Mouse (Mus musculus) liver, embryonic 13.5 days (tissue): Measurements from ENCODE around the gene Pzp. TPM values are rescaled to one million over a fixed set of nuclear protein-coding genes. Genes with fewer than 3 reads are reported as not detected.

ENCODE experiments used
- ATAC-seq: fragments of 200-750 bp; cut with Nextera tagmentation; 2 replicates; pipeline ENCODE4 v1.8.0; 2017; ENCODE audit warnings: low read depth, mild to moderate bottlenecking, moderate number of reproducible peaks, moderate library complexity
- DNase-seq: peaks from one replicate; pipeline ENCODE4 v3.0.0; 2022
- H3K27ac ChIP-seq: fragments of 300-500 bp; sonication (generic); 2 replicates; pipeline ENCODE4 v1.5.1; 2015; ENCODE audit warnings: moderate library complexity, mild to moderate bottlenecking, inconsistent platforms
- H3K27me3 ChIP-seq: fragments of 300-500 bp; sonication (generic); 2 replicates; pipeline ENCODE4 v1.6.1; 2015; ENCODE audit warnings: mild to moderate bottlenecking, inconsistent platforms
- H3K36me3 ChIP-seq: fragments of 300-500 bp; sonication (generic); 2 replicates; pipeline ENCODE4 v1.6.1; 2015; ENCODE audit warnings: mild to moderate bottlenecking, inconsistent platforms
- H3K4me1 ChIP-seq: fragments of 300-500 bp; sonication (generic); replicated peaks from 2 replicates; pipeline ENCODE4 v1.6.1; 2015; ENCODE audit warnings: inconsistent platforms
- H3K4me2 ChIP-seq: fragments of 300-500 bp; sonication (generic); 2 replicates; pipeline ENCODE4 v1.6.1; 2015; ENCODE audit warnings: inconsistent platforms, mild to moderate bottlenecking, moderate library complexity
- H3K4me3 ChIP-seq: fragments of 300-500 bp; sonication (generic); replicated peaks from 2 replicates; pipeline ENCODE4 v1.5.1; 2015; ENCODE audit warnings: mild to moderate bottlenecking, inconsistent platforms
- H3K9ac ChIP-seq: fragments of 300-500 bp; sonication (generic); 2 replicates; pipeline ENCODE4 v1.6.1; 2015; ENCODE audit warnings: mild to moderate bottlenecking, inconsistent platforms
- H3K9me3 ChIP-seq: fragments of 300-500 bp; sonication (generic); replicated peaks from 2 replicates; pipeline ENCODE4 v1.6.1; 2016; ENCODE audit warnings: inconsistent platforms
- WGBS: fragments of 180-500 bp; shearing (Covaris S2); methylation state at CpG from one replicate; pipeline ENCODE4 v1.1.7; 2015; ENCODE audit not compliant: insufficient replicate concordance; 5-methylcytosine and 5-hydroxymethylcytosine counted together
- polyA plus RNA-seq: library from polyadenylated mRNA; unstranded; fragments of >200 nt; fragmentation: Nextera tagmentation; extraction: Ambion mirVana; gene quantifications from 2 replicates; pipeline ENCODE4 v1.2.1, GENCODE M21; 2015

Pzp gene
- polyA plus RNA-seq, 1 experiment from 2014 or later = 64.5 TPM

- DNase-seq (peak; percentile 84), ATAC-seq (peak; percentile 87)
- Histone ChIP-seq H3K36me3 (no peaks in the 10 kb centered on the region), H3K27me3 (no peaks in the 10 kb centered on the region), H3K9ac (no peak overlapping the region), H3K4me1 (0 out of 2 replicates have a peak, but pooled peaks cover 5% of the 10 kb centered on the region), H3K9me3 (no peaks in the 10 kb centered on the region), H3K27ac (no peak overlapping the region), H3K4me3 (no peak overlapping the region), H3K4me2 (peak overlapping the region; percentile 38)
- WGBS = 13% methylated on average over 26 of the region's 26 CpGs
Observed at GRCm38 (mm10) chr6:128479463-128480454, 46.8 kb downstream of the Pzp start.

GRCm38 (mm10) chr6:128477495-128477894 lies 49.0 kb downstream of the Pzp start:
- Histone ChIP-seq H3K27ac (no peak overlapping the region), H3K9ac (no peak overlapping the region), H3K4me2 (no peak overlapping the region), H3K9me3 (no peaks in the 10 kb centered on the region), H3K36me3 (no peaks in the 10 kb centered on the region), H3K27me3 (no peaks in the 10 kb centered on the region), H3K4me1 (0 out of 2 replicates have a peak, but pooled peaks cover 5% of the 10 kb centered on the region), H3K4me3 (no peak overlapping the region)
- WGBS = 18% methylated on average over 4 of the region's 4 CpGs
- DNase-seq (no peak), ATAC-seq (no peak)

DNA sequence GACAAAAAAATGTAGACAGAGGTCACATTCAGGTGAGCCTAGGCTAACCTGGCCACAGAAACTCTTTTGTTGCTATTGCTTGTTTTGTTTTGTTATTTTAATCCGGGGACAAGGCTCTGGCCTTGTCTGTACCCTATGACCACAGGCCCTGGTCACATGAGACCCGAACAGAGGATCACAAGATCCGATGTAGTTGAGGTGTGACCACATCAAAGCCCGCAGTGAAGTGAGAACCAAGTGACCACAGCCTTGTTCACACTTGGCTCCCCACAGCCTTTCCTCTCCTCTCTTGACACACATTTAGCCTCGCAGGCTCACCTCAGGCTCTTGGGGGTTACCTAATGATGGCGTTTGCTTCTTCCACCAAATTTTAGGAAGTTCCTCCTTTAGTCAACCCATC lies 52.4 kb downstream of the Pzp start:
- no peak overlapping the region for H3K9ac ChIP-seq
- WGBS = 66% methylated on average over 6 of the region's 6 CpGs
- no peak overlapping the region for H3K27ac ChIP-seq
- H3K9me3 ChIP-seq = no peaks in the 10 kb centered on the region
- H3K27me3 ChIP-seq = no peaks in the 10 kb centered on the region
- H3K4me3 ChIP-seq = no peak overlapping the region
- H3K36me3 ChIP-seq = no peaks in the 10 kb centered on the region
- ATAC-seq (no peak), DNase-seq (no peak)
- H3K4me2 ChIP-seq = no peak overlapping the region
- peaks cover 4% of the 10 kb centered on the region for H3K4me1 ChIP-seq

GRCm38 (mm10) chr6:128469451-128469850 lies 57.1 kb downstream of the Pzp start:
- WGBS = 7% methylated on average over 11 of the region's 12 CpGs
- ATAC-seq = no peak
- H3K4me3 ChIP-seq = no peak overlapping the region

GRCm38 (mm10) chr6:128467298-128467697 lies 59.2 kb downstream of the Pzp start:
- H3K27me3 ChIP-seq = no peaks in the 10 kb centered on the region
- H3K27ac ChIP-seq = no peak overlapping the region
- no peak overlapping the region for H3K4me3 ChIP-seq
- WGBS = 37% methylated on average over 2 of the region's 2 CpGs
- H3K36me3 ChIP-seq = no peaks in the 10 kb centered on the region
- no peak overlapping the region for H3K4me2 ChIP-seq
- H3K9me3 ChIP-seq = no peaks in the 10 kb centered on the region
- DNase-seq = no peak
- peaks cover 39% of the 10 kb centered on the region for H3K4me1 ChIP-seq
- no peak overlapping the region for H3K9ac ChIP-seq
- no peak for ATAC-seq

More at GRCm38 (mm10) chr6:128469451-128469850, 57.1 kb downstream of the Pzp start:
- peak overlapping the region; percentile 32; the same call in 1 of the 2 replicates for H3K4me2 ChIP-seq
- H3K36me3 ChIP-seq = no peaks in the 10 kb centered on the region
- H3K9me3 ChIP-seq = no peaks in the 10 kb centered on the region
- no peak overlapping the region for H3K27ac ChIP-seq
- H3K9ac ChIP-seq = no peak overlapping the region
- DNase-seq = no peak
- no peaks in the 10 kb centered on the region for H3K27me3 ChIP-seq
- H3K4me1 ChIP-seq = peaks cover 39% of the 10 kb centered on the region

- 23% methylated on average over 3 of the region's 3 CpGs for WGBS
- H3K4me2 ChIP-seq = peak overlapping the region; percentile 10; the same call in 1 of the 2 replicates
- peak; percentile 40 for DNase-seq
Observed at GRCm38 (mm10) chr6:128466563-128466962, 60.0 kb downstream of the Pzp start.

DNA sequence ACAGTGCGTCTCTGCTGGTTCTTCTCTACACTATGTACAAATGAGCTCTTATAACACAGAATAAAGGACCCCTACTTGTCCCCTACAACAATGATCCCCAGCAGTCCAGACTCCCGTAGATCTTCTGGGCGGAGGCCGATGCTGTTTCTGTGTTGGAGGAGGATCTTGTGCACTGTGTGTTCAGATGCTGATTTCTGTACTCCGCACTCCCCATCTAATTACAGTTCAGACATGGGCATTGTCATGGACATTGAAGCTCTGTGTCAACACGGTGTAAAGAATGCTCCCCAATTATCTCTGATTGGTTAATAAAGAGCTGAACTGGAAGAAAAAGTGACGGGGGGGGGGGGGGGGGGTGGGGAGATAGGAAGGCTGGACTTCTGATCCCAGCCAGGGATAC lies 60.5 kb downstream of the Pzp start:
- no peaks in the 10 kb centered on the region for H3K36me3 ChIP-seq
- H3K4me2 ChIP-seq = peak overlapping the region; percentile 10; the same call in 1 of the 2 replicates
- H3K27me3 ChIP-seq = no peaks in the 10 kb centered on the region
- 57% methylated on average over 7 of the region's 7 CpGs for WGBS
- H3K9ac ChIP-seq = no peak overlapping the region
- ATAC-seq = 0 out of 2 replicates have a peak, but pooled peaks have one; percentile 15
- H3K27ac ChIP-seq = no peak overlapping the region
- H3K9me3 ChIP-seq = no peaks in the 10 kb centered on the region
- H3K4me3 ChIP-seq = no peak overlapping the region
- DNase-seq = no peak
- H3K4me1 ChIP-seq = peaks cover 39% of the 10 kb centered on the region

More at GRCm38 (mm10) chr6:128466563-128466962, 60.0 kb downstream of the Pzp start:
- ATAC-seq = peak; percentile 82
- H3K27me3 ChIP-seq = no peaks in the 10 kb centered on the region
- H3K36me3 ChIP-seq = no peaks in the 10 kb centered on the region
- H3K4me3 ChIP-seq = no peak overlapping the region
- H3K27ac ChIP-seq = no peak overlapping the region
- H3K9me3 ChIP-seq = no peaks in the 10 kb centered on the region
- H3K4me1 ChIP-seq = peaks cover 39% of the 10 kb centered on the region
- H3K9ac ChIP-seq = no peak overlapping the region

DNA sequence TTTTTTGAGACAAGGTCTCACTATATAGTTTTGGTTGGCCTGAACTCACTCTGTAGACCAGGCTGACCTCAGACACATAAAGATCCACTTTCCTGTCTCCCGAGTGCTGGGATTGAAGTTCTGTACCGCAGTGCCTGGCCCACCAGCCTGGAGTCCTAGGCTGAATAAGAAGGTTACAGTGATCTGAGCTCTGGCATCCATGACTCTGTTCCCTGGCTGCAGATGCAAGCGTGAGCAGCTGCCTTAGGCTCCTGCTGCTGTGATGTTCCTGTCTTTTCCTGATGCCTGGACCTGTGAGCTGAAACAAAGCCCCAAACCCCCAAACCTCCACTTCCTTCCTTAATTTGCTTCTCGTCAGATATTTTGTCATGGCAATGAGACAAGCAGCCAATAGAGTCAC lies 61.5 kb downstream of the Pzp start:
- H3K36me3 ChIP-seq = no peaks in the 10 kb centered on the region
- H3K4me1 ChIP-seq = peaks cover 39% of the 10 kb centered on the region
- WGBS = 55% methylated on average over 4 of the region's 4 CpGs
- no peak for ATAC-seq
- H3K9ac ChIP-seq = no peak overlapping the region
- no peak overlapping the region for H3K4me3 ChIP-seq
- H3K9me3 ChIP-seq = no peaks in the 10 kb centered on the region
- H3K4me2 ChIP-seq = no peak overlapping the region
- H3K27me3 ChIP-seq = no peaks in the 10 kb centered on the region
- H3K27ac ChIP-seq = no peak overlapping the region
- no peak for DNase-seq

DNA sequence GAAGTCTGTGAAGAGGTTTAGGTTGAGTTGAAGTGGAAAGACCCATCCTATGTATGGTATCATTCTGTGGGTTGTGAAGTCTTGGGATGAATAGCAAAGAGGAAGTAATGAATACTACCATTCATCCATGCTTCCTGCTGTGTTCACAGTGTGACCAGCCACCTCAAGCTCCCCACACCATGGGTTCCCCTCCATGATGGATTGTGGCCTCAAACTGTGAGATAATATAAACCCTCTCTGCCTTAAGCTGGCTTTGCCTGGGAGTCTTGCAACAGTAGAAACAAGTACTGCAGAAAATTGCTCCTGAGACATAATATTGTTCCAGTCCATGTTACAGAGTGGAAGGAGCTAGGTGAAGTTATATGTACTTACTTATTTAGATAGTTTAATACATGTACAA lies 64.9 kb downstream of the Pzp start:
- DNase-seq (no peak), ATAC-seq (no peak)
- H3K4me2 ChIP-seq = no peak overlapping the region
- no peaks in the 10 kb centered on the region for H3K36me3 ChIP-seq
- no peak overlapping the region for H3K4me3 ChIP-seq
- no peaks in the 10 kb centered on the region for H3K9me3 ChIP-seq
- no peak overlapping the region for H3K27ac ChIP-seq
- H3K27me3 ChIP-seq = no peaks in the 10 kb centered on the region
- peaks cover 14% of the 10 kb centered on the region for H3K4me1 ChIP-seq
- H3K9ac ChIP-seq = no peak overlapping the region

DNA sequence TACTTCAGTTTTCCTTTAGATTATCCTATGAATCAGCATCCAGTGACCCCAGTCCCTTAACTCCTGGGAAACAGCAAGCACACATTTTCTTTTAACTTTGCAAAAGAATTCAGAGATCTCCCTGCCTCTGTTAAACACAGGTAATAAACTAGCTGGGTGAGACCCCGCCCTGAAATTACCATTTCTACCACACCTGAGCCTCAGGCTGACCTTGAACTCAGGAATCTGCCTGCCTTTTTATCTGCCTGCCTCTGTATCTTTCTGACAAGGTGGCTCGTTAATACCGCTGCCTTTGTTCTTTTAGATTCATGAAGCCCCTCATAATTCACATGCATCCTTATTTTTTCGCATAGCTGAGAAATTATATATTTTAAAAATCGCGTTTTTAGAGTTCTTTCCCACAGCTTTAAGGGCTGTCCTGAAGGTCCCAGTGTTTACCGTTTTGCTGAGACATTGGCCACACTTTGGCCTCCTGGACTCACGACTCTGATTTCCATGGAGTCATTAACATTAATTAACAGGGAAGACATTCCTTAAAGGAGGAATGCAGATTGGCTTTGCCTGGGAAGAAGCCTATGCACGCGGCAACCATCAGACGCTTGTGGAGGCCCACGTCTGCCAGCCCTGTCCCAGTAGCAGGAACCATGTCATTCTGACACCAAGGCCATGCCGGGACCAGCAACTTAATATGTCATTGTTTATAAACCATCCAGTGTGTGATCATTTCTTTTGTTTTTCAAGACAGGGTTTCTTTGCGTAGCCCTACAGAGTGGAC lies 65.6 kb downstream of the Pzp start:
- ATAC-seq = no peak
- H3K36me3 ChIP-seq = no peaks in the 10 kb centered on the region
- no peak overlapping the region for H3K4me3 ChIP-seq
- WGBS = 66% methylated on average over 14 of the region's 14 CpGs
- H3K4me2 ChIP-seq = no peak overlapping the region
- no peaks in the 10 kb centered on the region for H3K27me3 ChIP-seq
- DNase-seq = no peak
- no peak overlapping the region for H3K27ac ChIP-seq
- no peak overlapping the region for H3K9ac ChIP-seq
- H3K9me3 ChIP-seq = no peaks in the 10 kb centered on the region
- H3K4me1 ChIP-seq = peaks cover 7% of the 10 kb centered on the region

- H3K9me3 ChIP-seq = no peaks in the 10 kb centered on the region
- WGBS = 30% methylated on average over 2 of the region's 2 CpGs
- no peak overlapping the region for H3K4me2 ChIP-seq
- no peak overlapping the region for H3K9ac ChIP-seq
- H3K4me1 ChIP-seq = peaks cover under 1% of the 10 kb centered on the region
- H3K27me3 ChIP-seq = no peaks in the 10 kb centered on the region
- no peak overlapping the region for H3K27ac ChIP-seq
- DNase-seq = no peak
- H3K4me3 ChIP-seq = no peak overlapping the region
- no peak for ATAC-seq
- no peaks in the 10 kb centered on the region for H3K36me3 ChIP-seq
Observed at GRCm38 (mm10) chr6:128460321-128460720, 66.2 kb downstream of the Pzp start.
